Mouse (Mus musculus) small intestine, adult 2 months (tissue): ENCODE measurements around the gene Rarres2. TPM values are rescaled to one million over a fixed set of nuclear protein-coding genes. Genes with fewer than 3 reads are reported as not detected.

Experiments used
- H3K27ac ChIP-seq: fragments of 200-500 bp; 2 replicates; pipeline ENCODE4 v1.5.1; 2012; ENCODE audit warnings: low read depth, low read length, control low read depth, inconsistent platforms; ENCODE audit not compliant: insufficient read depth
- H3K27me3 ChIP-seq: fragments of 200-500 bp; 2 replicates; pipeline ENCODE4 v1.6.1; 2012; ENCODE audit warnings: mild to moderate bottlenecking, moderate library complexity, low read length, inconsistent platforms; ENCODE audit not compliant: control insufficient read depth, insufficient read depth
- H3K36me3 ChIP-seq: fragments of 200-500 bp; 2 replicates; pipeline ENCODE4 v1.6.1; 2012; ENCODE audit warnings: mild to moderate bottlenecking, low read length, control low read depth, inconsistent platforms; ENCODE audit not compliant: control insufficient read depth, insufficient read depth
- H3K4me1 ChIP-seq: fragments of 200-500 bp; 2 replicates; pipeline ENCODE4 v1.6.1; 2012; ENCODE audit warnings: low read length, inconsistent platforms, mixed read lengths; ENCODE audit not compliant: control insufficient read depth, insufficient read depth, insufficient read length
- H3K4me3 ChIP-seq: fragments of 200-500 bp; 2 replicates; pipeline ENCODE4 v1.5.1; 2012; ENCODE audit warnings: low read depth, mild to moderate bottlenecking, control low read depth, inconsistent platforms, low read length, moderate library complexity
- CTCF ChIP-seq: fragments of 200-500 bp; IDR thresholded peaks from 2 replicates; pipeline ENCODE4 v1.5.1; 2012; ENCODE audit warnings: low read depth, mild to moderate bottlenecking, control low read depth, inconsistent platforms, low read length, moderate library complexity, mixed read lengths; ENCODE audit not compliant: insufficient replicate concordance, insufficient read length; ENCODE audit errors: extremely low read depth
- POLR2A ChIP-seq: fragments of 200-500 bp; IDR thresholded peaks from 2 replicates; pipeline ENCODE4 v1.6.1; 2012; ENCODE audit warnings: low read depth, mild to moderate bottlenecking, control low read depth, inconsistent platforms, low read length, moderate library complexity
- WGBS: fragments of 180-500 bp; shearing (Covaris S2); methylation state at CpG from one replicate; pipeline ENCODE4 v1.1.7; 2018; 5-methylcytosine and 5-hydroxymethylcytosine counted together
- polyA plus RNA-seq: library from polyadenylated mRNA; depleted of rRNA; stranded (reverse); fragments of >200 nt; gene quantifications from 2 replicates; pipeline ENCODE4 v1.2.3, GENCODE M21; 2012; rRNA removed

Gene Rarres2
- 28.4 and 39.8 TPM in 2 replicates for polyA plus RNA-seq

DNA sequence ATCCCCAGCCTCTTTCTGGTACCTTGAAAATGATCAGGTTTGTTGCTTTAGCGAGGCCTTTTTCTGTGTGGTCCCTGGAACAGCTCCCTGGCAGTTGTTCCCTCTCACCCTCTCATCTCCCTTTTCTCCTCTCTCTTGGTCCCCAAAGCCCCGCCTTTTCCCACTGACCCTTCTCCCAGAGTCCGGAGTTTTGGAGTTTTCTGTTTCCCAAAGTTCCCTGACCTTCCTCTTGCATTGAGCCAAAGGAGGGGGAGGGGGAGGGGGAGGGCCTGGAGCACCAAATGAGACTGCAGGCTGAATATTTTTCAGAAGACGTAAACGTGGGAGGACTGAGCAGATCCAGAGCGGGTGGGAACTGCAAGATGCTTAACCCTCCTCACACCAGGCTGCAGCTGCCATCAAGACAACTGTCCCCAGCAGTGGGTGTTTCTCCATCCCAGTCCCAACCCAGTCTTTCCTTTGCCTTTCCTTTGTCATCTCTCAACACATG is at the start of gene Rarres2:
TSS of gene Rarres2 (minus strand) at position 218 of the 490 bp plus-strand sequence.
- Histone ChIP-seq H3K36me3 (no peaks in the 10 kb centered on the region), H3K4me1 (peaks cover 8% of the 10 kb centered on the region), H3K27me3 (no peaks in the 10 kb centered on the region), H3K4me3 (peak within 1 kb of the TSS; percentile 56), H3K27ac (peak within 1 kb of the TSS; percentile 78)
- WGBS, result 48% methylated on average over 6 of the region's 6 CpGs
- TF ChIP-seq CTCF, result no peak
- TF ChIP-seq POLR2A, result peak; percentile 35; the same call in 1 of the 2 replicates

DNA sequence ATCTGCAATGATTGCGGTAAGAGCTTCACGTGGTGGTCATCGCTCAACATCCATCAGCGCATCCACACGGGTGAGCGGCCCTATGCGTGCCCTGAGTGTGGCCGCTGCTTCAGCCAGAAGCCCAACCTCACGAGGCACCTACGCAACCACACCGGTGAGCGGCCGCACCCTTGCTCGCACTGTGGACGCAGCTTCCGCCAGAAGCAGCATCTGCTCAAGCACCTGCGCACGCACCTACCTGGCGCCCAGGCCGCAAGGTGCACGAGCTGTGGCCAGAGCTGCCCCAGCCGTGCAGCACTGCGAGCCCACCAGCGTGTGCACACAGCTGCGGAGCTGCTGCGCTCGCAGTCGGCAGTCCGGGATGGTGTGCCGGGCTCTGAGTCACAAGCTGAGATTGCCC is 47.4 kb upstream of the Rarres2 start:
- TF ChIP-seq POLR2A (no peak), CTCF (no peak)
- H3K27me3 ChIP-seq, result no peaks in the 10 kb centered on the region
- H3K36me3 ChIP-seq, result peaks cover 6% of the 10 kb centered on the region
- H3K27ac ChIP-seq, result no peak overlapping the region
- 95% methylated on average over 30 of the region's 30 CpGs for WGBS
- no peaks in the 10 kb centered on the region for H3K4me1 ChIP-seq
- no peak overlapping the region for H3K4me3 ChIP-seq

DNA sequence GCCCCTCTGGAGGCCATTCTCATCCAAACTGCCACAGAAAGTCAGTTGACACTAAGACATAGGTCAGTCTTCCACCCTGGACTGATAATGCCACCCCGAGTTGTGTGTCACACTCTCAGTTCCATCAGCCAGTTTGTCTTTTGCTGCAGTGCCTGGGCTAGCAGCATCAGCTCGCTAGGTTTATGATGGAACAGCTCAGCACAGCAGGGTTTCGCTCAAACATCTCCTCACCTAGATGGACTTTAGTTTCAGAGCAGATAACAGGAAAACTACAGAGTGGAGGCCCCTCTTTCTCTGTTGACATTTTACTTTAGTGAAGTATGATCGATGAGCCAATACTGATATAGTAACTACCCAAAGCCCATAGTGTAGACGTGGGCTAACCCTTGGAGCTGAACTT is 42.2 kb upstream of the Rarres2 start:
- Histone ChIP-seq H3K4me3 (no peak overlapping the region), H3K36me3 (peaks cover 2% of the 10 kb centered on the region), H3K27me3 (no peaks in the 10 kb centered on the region), H3K4me1 (no peaks in the 10 kb centered on the region), H3K27ac (no peak overlapping the region)
- WGBS, result 62% methylated on average over 5 of the region's 5 CpGs
- no peak for TF ChIP-seq POLR2A
- no peak for TF ChIP-seq CTCF

DNA sequence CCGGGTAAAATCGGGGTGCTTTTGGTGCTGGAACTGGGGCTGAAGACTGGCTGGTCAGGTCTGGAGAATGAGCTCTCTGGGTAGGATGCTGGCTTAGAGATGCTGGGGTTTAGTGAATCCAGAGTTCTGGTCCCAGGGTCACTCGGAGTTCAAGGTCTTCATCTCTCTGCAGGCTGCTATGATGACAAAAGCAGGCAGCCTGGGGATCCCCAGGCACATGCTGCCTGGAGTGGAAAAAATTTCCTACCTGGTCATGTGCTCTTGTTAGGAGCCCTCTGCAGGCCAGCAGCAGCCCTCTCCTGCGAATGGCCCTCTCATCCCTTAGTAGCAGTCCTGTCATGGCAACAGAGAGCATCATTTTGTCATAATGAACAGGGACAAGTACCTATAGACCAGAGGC is 40.9 kb upstream of the Rarres2 start:
- TF ChIP-seq CTCF (no peak), POLR2A (no peak)
- Histone ChIP-seq H3K27ac (no peak overlapping the region), H3K4me1 (no peaks in the 10 kb centered on the region), H3K27me3 (no peaks in the 10 kb centered on the region), H3K4me3 (no peak overlapping the region), H3K36me3 (no peaks in the 10 kb centered on the region)
- WGBS, result 95% methylated on average over 4 of the region's 4 CpGs

DNA sequence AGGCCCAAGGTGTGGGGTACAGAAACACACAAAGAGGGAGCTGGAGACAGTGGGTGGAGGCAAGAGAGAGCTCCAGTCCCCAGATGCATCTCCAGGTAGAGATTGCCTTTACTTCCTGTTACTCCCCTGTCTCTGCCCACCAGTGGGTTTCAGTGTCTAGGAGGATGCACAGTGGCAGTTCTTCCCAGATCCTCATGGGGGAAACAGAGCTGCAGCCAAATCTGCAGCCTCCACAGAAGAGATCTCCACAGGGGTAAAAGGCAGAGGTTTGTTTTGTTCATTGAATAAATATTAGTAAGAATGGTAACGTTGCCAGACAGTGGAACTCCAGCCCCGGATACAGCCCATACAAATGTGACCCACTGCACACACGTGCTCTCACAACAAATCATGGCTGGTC is 38.1 kb upstream of the Rarres2 start:
- no peak overlapping the region for H3K27ac ChIP-seq
- no peaks in the 10 kb centered on the region for H3K4me1 ChIP-seq
- TF ChIP-seq CTCF (no peak), POLR2A (no peak)
- WGBS, result 58% methylated on average over 3 of the region's 3 CpGs
- no peaks in the 10 kb centered on the region for H3K36me3 ChIP-seq
- H3K4me3 ChIP-seq, result no peak overlapping the region
- no peaks in the 10 kb centered on the region for H3K27me3 ChIP-seq

DNA sequence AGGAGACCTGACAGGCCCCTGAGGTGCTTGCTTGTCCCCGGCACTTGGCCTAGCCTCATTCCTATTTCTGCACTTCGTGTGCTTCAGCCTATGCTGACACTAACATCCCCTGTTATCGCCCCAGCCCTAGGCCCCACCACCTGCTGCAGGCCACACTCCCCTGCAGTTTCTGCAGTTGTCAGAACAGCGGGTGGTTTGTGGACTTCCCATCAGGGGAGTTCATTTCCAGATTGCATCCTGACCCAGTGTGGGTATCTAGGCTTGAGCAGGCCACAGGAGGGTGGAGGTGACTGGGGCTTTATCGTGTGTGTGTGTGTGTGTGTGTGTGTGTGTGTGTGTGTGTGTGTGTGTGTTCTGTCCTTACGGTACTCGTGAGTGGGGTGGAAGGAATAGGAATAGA is 36.9 kb upstream of the Rarres2 start:
- no peaks in the 10 kb centered on the region for H3K4me1 ChIP-seq
- no peaks in the 10 kb centered on the region for H3K36me3 ChIP-seq
- TF ChIP-seq POLR2A (no peak), CTCF (no peak)
- H3K4me3 ChIP-seq, result no peak overlapping the region
- 81% methylated on average over 7 of the region's 7 CpGs for WGBS
- H3K27me3 ChIP-seq, result no peaks in the 10 kb centered on the region
- no peak overlapping the region for H3K27ac ChIP-seq

DNA sequence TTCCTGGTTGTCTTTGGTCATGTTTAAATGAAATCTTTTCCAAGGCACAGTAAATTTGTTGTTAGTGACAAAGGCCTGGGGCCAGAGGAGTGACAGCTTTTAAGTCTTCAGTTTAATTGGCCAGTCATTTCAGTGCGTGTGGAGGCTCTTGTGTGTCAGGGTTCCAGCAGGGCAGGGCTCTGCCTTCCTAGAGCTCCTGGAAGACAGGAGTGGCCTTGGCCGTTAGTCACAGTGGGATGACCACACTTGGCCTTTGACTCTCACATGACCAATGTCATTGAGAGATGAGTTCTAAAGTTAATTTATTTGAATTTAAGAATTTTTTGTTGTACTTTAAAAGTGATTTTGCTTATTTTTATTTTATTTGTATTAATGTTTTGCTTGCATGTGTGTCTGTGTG is 35.5 kb upstream of the Rarres2 start:
- Histone ChIP-seq H3K27me3 (no peaks in the 10 kb centered on the region), H3K4me1 (no peaks in the 10 kb centered on the region), H3K36me3 (no peaks in the 10 kb centered on the region), H3K27ac (no peak overlapping the region), H3K4me3 (no peak overlapping the region)
- no peak for TF ChIP-seq POLR2A
- no peak for TF ChIP-seq CTCF
- 89% methylated on average over 2 of the region's 2 CpGs for WGBS
